Mouse (Mus musculus): ENCODE measurements around the gene Orm2.
"Not testable (repeated sequence)": the region's sequence is repeated elsewhere in the genome, so short reads cannot be mapped to it uniquely, and the experiment has no call there.

The Orm2 gene

GRCm38 (mm10) chr4:63362150-63362549 is at the start of gene Orm2:
Orm2 (plus strand) TSS chr4:63362449.
- no peak for DNase-seq (ENCODE audit: low spot score in 2 of 2)

- no peak for DNase-seq (ENCODE audit: low spot score in 2 of 2)
These were observed 48.2 kb upstream of the Orm2 start for GRCm38 (mm10) chr4:63314063-63314462.

- peak in 1 of 2 experiments; percentile 18 for DNase-seq (ENCODE audit: low spot score in 2 of 2)
These were observed 46.0 kb upstream of the Orm2 start for GRCm38 (mm10) chr4:63316076-63316746.

GRCm38 (mm10) chr4:63319566-63319965 is 42.7 kb upstream of the Orm2 start:
- DNase-seq (ENCODE audit: low spot score in 2 of 2) = not testable (repeated sequence)

- no peak for DNase-seq (ENCODE audit: low spot score in 2 of 2)
These were observed 38.9 kb upstream of the Orm2 start for GRCm38 (mm10) chr4:63323275-63323815.

GRCm38 (mm10) chr4:63333403-63333802 is 28.8 kb upstream of the Orm2 start:
- DNase-seq (ENCODE audit: low spot score in 2 of 2) = no peak

GRCm38 (mm10) chr4:63338414-63339076 is 23.7 kb upstream of the Orm2 start:
- DNase-seq (ENCODE audit: low spot score in 2 of 2) = no peak

GRCm38 (mm10) chr4:63342491-63342890 is 19.8 kb upstream of the Orm2 start:
- DNase-seq (ENCODE audit: low spot score in 2 of 2) = no peak

- no peak for DNase-seq (ENCODE audit: low spot score in 2 of 2)
These were observed 18.6 kb upstream of the Orm2 start for GRCm38 (mm10) chr4:63343608-63344007.

GRCm38 (mm10) chr4:63344295-63344694 is 18.0 kb upstream of the Orm2 start, which contains the start of gene Orm1:
Orm1 (plus strand) TSS chr4:63344560.
- no peak for DNase-seq (ENCODE audit: low spot score in 2 of 2)

- no peak for DNase-seq (ENCODE audit: low spot score in 2 of 2)
These were observed 17.0 kb upstream of the Orm2 start for GRCm38 (mm10) chr4:63345261-63345660.

- no peak for DNase-seq (ENCODE audit: low spot score in 2 of 2)
These were observed 15.6 kb upstream of the Orm2 start for GRCm38 (mm10) chr4:63346659-63347058.

GRCm38 (mm10) chr4:63348524-63348923 is 13.7 kb upstream of the Orm2 start:
- no peak for DNase-seq (ENCODE audit: low spot score in 2 of 2)

GRCm38 (mm10) chr4:63355877-63356665 is 6.2 kb upstream of the Orm2 start, which contains the start of gene Orm3:
Orm3 (plus strand) TSS chr4:63356162.
- no peak for DNase-seq (ENCODE audit: low spot score in 2 of 2)

GRCm38 (mm10) chr4:63356981-63357570 is 5.2 kb upstream of the Orm2 start:
- no peak for DNase-seq (ENCODE audit: low spot score in 2 of 2)

GRCm38 (mm10) chr4:63359861-63360260 is 2.4 kb upstream of the Orm2 start:
- DNase-seq (ENCODE audit: low spot score in 2 of 2) = no peak

- peak; percentile 77 to 84 for DNase-seq (ENCODE audit: low spot score in 2 of 2)
These were observed 6.3 kb downstream of the Orm2 start for GRCm38 (mm10) chr4:63368577-63368976.

GRCm38 (mm10) chr4:63370897-63371296 is 8.6 kb downstream of the Orm2 start:
- no peak for DNase-seq (ENCODE audit: low spot score in 2 of 2)

- DNase-seq (ENCODE audit: low spot score in 2 of 2) = no peak
These were observed 9.6 kb downstream of the Orm2 start for GRCm38 (mm10) chr4:63371890-63372289.

GRCm38 (mm10) chr4:63373404-63373803 is 11.2 kb downstream of the Orm2 start:
- DNase-seq (ENCODE audit: low spot score in 2 of 2) = no peak

- DNase-seq (ENCODE audit: low spot score in 2 of 2) = no peak
These were observed 12.1 kb downstream of the Orm2 start for GRCm38 (mm10) chr4:63374331-63374730.

- no peak for DNase-seq (ENCODE audit: low spot score in 2 of 2)
These were observed 13.1 kb downstream of the Orm2 start for GRCm38 (mm10) chr4:63375367-63375766.
